Mouse (Mus musculus) olfactory bulb, adult 2 months (tissue): ENCODE data around the gene Rasa2. TPM values are rescaled to one million over a fixed set of nuclear protein-coding genes. Genes with fewer than 3 reads are reported as not detected.

Experiments
- H3K27ac ChIP-seq: fragments of 200-500 bp; 2 replicates; pipeline ENCODE4 v1.5.1; 2012; ENCODE audit warnings: low read depth, low read length; ENCODE audit not compliant: insufficient read depth
- H3K4me1 ChIP-seq: fragments of 200-500 bp; 2 replicates; pipeline ENCODE4 v1.6.1; 2012; ENCODE audit warnings: low read length; ENCODE audit not compliant: control insufficient read depth, insufficient read depth
- H3K4me3 ChIP-seq: fragments of 200-500 bp; 2 replicates; pipeline ENCODE4 v1.5.1; 2012; ENCODE audit warnings: mild to moderate bottlenecking, low read depth, low read length, moderate library complexity; ENCODE audit not compliant: insufficient read depth
- CTCF ChIP-seq: fragments of 200-500 bp; IDR thresholded peaks from 2 replicates; pipeline ENCODE4 v1.5.1; 2012; ENCODE audit warnings: low read depth, mild to moderate bottlenecking, low read length, moderate library complexity; ENCODE audit not compliant: insufficient read depth
- POLR2A ChIP-seq: fragments of 200-500 bp; IDR thresholded peaks from 2 replicates; pipeline ENCODE4 v1.6.1; 2012; ENCODE audit warnings: mild to moderate bottlenecking, low read depth, low read length, moderate library complexity; ENCODE audit not compliant: insufficient read depth
- WGBS: fragments of 180-500 bp; shearing (Covaris S2); methylation state at CpG from one replicate; pipeline ENCODE4 v1.1.7; 2018; 5-methylcytosine and 5-hydroxymethylcytosine counted together
- polyA plus RNA-seq: library from polyadenylated mRNA; stranded (reverse); fragments of >200 nt; gene quantifications from 2 replicates; pipeline ENCODE4 v1.2.4, GENCODE M21; 2012; ENCODE audit warnings: low replicate concordance; ENCODE audit not compliant: missing spikeins, insufficient read depth, insufficient read length

Gene Rasa2
- polyA plus RNA-seq, 1 experiment, result not detected

GRCm38 (mm10) chr9:96577674-96578073, 53.7 kb downstream of the Rasa2 start:
- Histone ChIP-seq H3K4me3 (no peak overlapping the region), H3K4me1 (peaks cover 9% of the 10 kb centered on the region; the same call in 1 of the 2 replicates), H3K27ac (peak overlapping the region; percentile 37; the same call in 1 of the 2 replicates)
- no peak for TF ChIP-seq CTCF
- no peak for TF ChIP-seq POLR2A
- 66% methylated on average over 6 of the region's 6 CpGs for WGBS

GRCm38 (mm10) chr9:96573252-96573651, 58.2 kb downstream of the Rasa2 start:
- TF ChIP-seq POLR2A (no peak), CTCF (no peak)
- WGBS, result 0% methylated on average over 1 of the region's 1 CpGs
- no peak overlapping the region for H3K4me3 ChIP-seq
- H3K4me1 ChIP-seq, result peaks cover 9% of the 10 kb centered on the region; the same call in 1 of the 2 replicates
- H3K27ac ChIP-seq, result no peak overlapping the region

GRCm38 (mm10) chr9:96572754-96573153, 58.7 kb downstream of the Rasa2 start:
- TF ChIP-seq CTCF, result no peak
- TF ChIP-seq POLR2A, result no peak
- H3K4me1 ChIP-seq, result peaks cover 9% of the 10 kb centered on the region; the same call in 1 of the 2 replicates
- WGBS, result 71% methylated on average over 9 of the region's 9 CpGs

GRCm38 (mm10) chr9:96566470-96566996, 64.9 kb downstream of the Rasa2 start:
- WGBS, result 25% methylated on average over 8 of the region's 8 CpGs
- H3K4me1 ChIP-seq, result peaks cover 2% of the 10 kb centered on the region
- H3K27ac ChIP-seq, result peak overlapping the region; percentile 71
- no peak for TF ChIP-seq POLR2A
- no peak overlapping the region for H3K4me3 ChIP-seq

More at GRCm38 (mm10) chr9:96572754-96573153, 58.7 kb downstream of the Rasa2 start:
- Histone ChIP-seq H3K27ac (no peak overlapping the region), H3K4me3 (no peak overlapping the region)

- H3K4me1 ChIP-seq, result peaks cover 2% of the 10 kb centered on the region
- H3K4me3 ChIP-seq, result no peak overlapping the region
- TF ChIP-seq CTCF (no peak), POLR2A (no peak)
- no peak overlapping the region for H3K27ac ChIP-seq
- 97% methylated on average over 4 of the region's 4 CpGs for WGBS
Observed at GRCm38 (mm10) chr9:96563501-96563900, 67.9 kb downstream of the Rasa2 start.

GRCm38 (mm10) chr9:96559148-96559547, 72.3 kb downstream of the Rasa2 start:
- WGBS, result 93% methylated on average over 6 of the region's 6 CpGs
- no peaks in the 10 kb centered on the region for H3K4me1 ChIP-seq
- no peak overlapping the region for H3K27ac ChIP-seq
- H3K4me3 ChIP-seq, result no peak overlapping the region
- TF ChIP-seq POLR2A, result no peak
- no peak for TF ChIP-seq CTCF

- Histone ChIP-seq H3K27ac (no peak overlapping the region), H3K4me3 (no peak overlapping the region), H3K4me1 (no peaks in the 10 kb centered on the region)
- WGBS, result 95% methylated on average over 1 of the region's 1 CpGs
- no peak for TF ChIP-seq POLR2A
- no peak for TF ChIP-seq CTCF
Observed at GRCm38 (mm10) chr9:96558594-96558993, 72.8 kb downstream of the Rasa2 start.

- Histone ChIP-seq H3K4me3 (no peak overlapping the region), H3K4me1 (no peaks in the 10 kb centered on the region), H3K27ac (no peak overlapping the region)
- no peak for TF ChIP-seq POLR2A
- no peak for TF ChIP-seq CTCF
- WGBS, result 56% methylated on average over 1 of the region's 1 CpGs
Observed at GRCm38 (mm10) chr9:96554095-96554494, 77.3 kb downstream of the Rasa2 start.

GRCm38 (mm10) chr9:96545410-96545809, 86.0 kb downstream of the Rasa2 start:
- H3K27ac ChIP-seq, result no peak overlapping the region
- H3K4me1 ChIP-seq, result peaks cover 2% of the 10 kb centered on the region; the same call in 1 of the 2 replicates
- 78% methylated on average over 13 of the region's 13 CpGs for WGBS
- H3K4me3 ChIP-seq, result no peak overlapping the region
- TF ChIP-seq CTCF (no peak), POLR2A (no peak)
